Mouse (Mus musculus) lung, embryonic 14.5 days (tissue): ENCODE measurements at regions not wholly inside any gene's neighbourhood (a gene's known extent, or its start where the extent isn't known, plus 50 kb on each side); places are given as distances from the start of the nearest gene placed in this dataset.

Source experiments
- ATAC-seq: fragments of 200-750 bp; cut with Nextera tagmentation; 2 replicates; pipeline ENCODE4 v1.8.0; 2017; ENCODE audit warnings: mild to moderate bottlenecking, moderate TSS enrichment, moderate library complexity; ENCODE audit not compliant: insufficient read depth
- DNase-seq: peaks from one replicate; pipeline ENCODE4 v3.0.0-alpha.2; 2015
- H3K27ac ChIP-seq: fragments of 300-500 bp; sonication (generic); 2 replicates; pipeline ENCODE4 v1.5.1; 2014; ENCODE audit warnings: low read depth, mild to moderate bottlenecking, moderate library complexity
- H3K27me3 ChIP-seq: fragments of 300-500 bp; sonication (generic); 2 replicates; pipeline ENCODE4 v1.6.1; 2014; ENCODE audit warnings: low read length, control low read depth; ENCODE audit not compliant: insufficient read depth
- H3K36me3 ChIP-seq: fragments of 300-500 bp; sonication (generic); 2 replicates; pipeline ENCODE4 v1.6.1; 2014; ENCODE audit warnings: control low read depth; ENCODE audit not compliant: insufficient read depth
- H3K4me1 ChIP-seq: fragments of 300-500 bp; sonication (generic); 2 replicates; pipeline ENCODE4 v1.6.1; 2014; ENCODE audit warnings: antibody characterized with exemption, control low read depth; ENCODE audit not compliant: insufficient read depth
- H3K4me2 ChIP-seq: fragments of 300-500 bp; sonication (generic); 2 replicates; pipeline ENCODE4 v1.6.1; 2014; ENCODE audit warnings: mild to moderate bottlenecking
- H3K4me3 ChIP-seq: fragments of 300-500 bp; sonication (generic); 2 replicates; pipeline ENCODE4 v1.5.1; 2014; ENCODE audit warnings: low read depth, low read length
- H3K9ac ChIP-seq: fragments of 300-500 bp; sonication (generic); 2 replicates; pipeline ENCODE4 v1.6.1; 2014
- H3K9me3 ChIP-seq: fragments of 300-500 bp; sonication (generic); 2 replicates; pipeline ENCODE4 v1.6.1; 2016; ENCODE audit warnings: low read depth, low read length, control low read depth
- CTCF ChIP-seq: IDR thresholded peaks from 2 replicates; pipeline ENCODE4 v1.5.1; 2016; ENCODE audit warnings: antibody characterized with exemption, low read depth
- WGBS: fragments of 180-500 bp; shearing (Covaris S2); extraction: QIAGEN DNeasy Blood & Tissue Kit; methylation state at CpG from one replicate; pipeline ENCODE4 v1.1.7; 2014; 5-methylcytosine and 5-hydroxymethylcytosine counted together

- DNase-seq = no peak
- H3K27me3 ChIP-seq = no peaks in the 10 kb centered on the region
- no peak overlapping the region for H3K4me2 ChIP-seq
- no peak for ATAC-seq
- no peaks in the 10 kb centered on the region for H3K4me1 ChIP-seq
- H3K9ac ChIP-seq = no peak overlapping the region
- H3K36me3 ChIP-seq = no peaks in the 10 kb centered on the region
- WGBS = 80% methylated on average over 8 of the region's 8 CpGs
- H3K9me3 ChIP-seq = no peaks in the 10 kb centered on the region
- H3K27ac ChIP-seq = no peak overlapping the region
- no peak for TF ChIP-seq CTCF
- no peak overlapping the region for H3K4me3 ChIP-seq
These were observed 938.5 kb upstream of the Zeb2 start for GRCm38 (mm10) chr2:46055729-46056128.

GRCm38 (mm10) chr2:46054902-46055301 lies 937.7 kb upstream of the Zeb2 start:
- WGBS = 67% methylated on average over 7 of the region's 7 CpGs
- no peaks in the 10 kb centered on the region for H3K27me3 ChIP-seq
- H3K4me3 ChIP-seq = no peak overlapping the region
- ATAC-seq = no peak
- no peak for TF ChIP-seq CTCF
- DNase-seq = no peak
- H3K36me3 ChIP-seq = no peaks in the 10 kb centered on the region
- H3K9me3 ChIP-seq = no peaks in the 10 kb centered on the region
- H3K4me1 ChIP-seq = no peaks in the 10 kb centered on the region
- no peak overlapping the region for H3K9ac ChIP-seq
- H3K27ac ChIP-seq = no peak overlapping the region
- H3K4me2 ChIP-seq = no peak overlapping the region

GRCm38 (mm10) chr2:46021854-46022253 lies 904.7 kb upstream of the Zeb2 start:
- no peaks in the 10 kb centered on the region for H3K36me3 ChIP-seq
- no peak overlapping the region for H3K4me3 ChIP-seq
- ATAC-seq (no peak), DNase-seq (peak; percentile 41)
- H3K9ac ChIP-seq = no peak overlapping the region
- H3K27ac ChIP-seq = no peak overlapping the region
- H3K9me3 ChIP-seq = no peaks in the 10 kb centered on the region
- no peaks in the 10 kb centered on the region for H3K4me1 ChIP-seq
- no peak overlapping the region for H3K4me2 ChIP-seq
- no peaks in the 10 kb centered on the region for H3K27me3 ChIP-seq
- WGBS = 82% methylated on average over 1 of the region's 1 CpGs
- no peak for TF ChIP-seq CTCF

GRCm38 (mm10) chr2:46013771-46014269 lies 896.6 kb upstream of the Zeb2 start:
- no peak overlapping the region for H3K4me2 ChIP-seq
- 62% methylated on average over 3 of the region's 3 CpGs for WGBS
- ATAC-seq = no peak
- H3K27me3 ChIP-seq = no peaks in the 10 kb centered on the region
- no peak for TF ChIP-seq CTCF
- H3K4me3 ChIP-seq = no peak overlapping the region
- H3K9ac ChIP-seq = no peak overlapping the region
- no peaks in the 10 kb centered on the region for H3K36me3 ChIP-seq
- no peaks in the 10 kb centered on the region for H3K9me3 ChIP-seq
- DNase-seq = no peak
- H3K27ac ChIP-seq = no peak overlapping the region
- no peaks in the 10 kb centered on the region for H3K4me1 ChIP-seq

- 0 out of 2 replicates have a peak, but pooled peaks have one; percentile 19 for TF ChIP-seq CTCF
- Histone ChIP-seq H3K27ac (no peak overlapping the region), H3K4me2 (no peak overlapping the region), H3K9me3 (no peaks in the 10 kb centered on the region), H3K9ac (no peak overlapping the region), H3K4me1 (no peaks in the 10 kb centered on the region), H3K27me3 (no peaks in the 10 kb centered on the region), H3K4me3 (no peak overlapping the region), H3K36me3 (no peaks in the 10 kb centered on the region)
- DNase-seq = no peak
- ATAC-seq = no peak
- 85% methylated on average over 1 of the region's 1 CpGs for WGBS
These were observed 895.5 kb upstream of the Zeb2 start for GRCm38 (mm10) chr2:46012716-46013115.

GRCm38 (mm10) chr2:45975157-45975556 lies 858.0 kb upstream of the Zeb2 start:
- Histone ChIP-seq H3K9me3 (no peaks in the 10 kb centered on the region), H3K4me2 (no peak overlapping the region), H3K27me3 (no peaks in the 10 kb centered on the region), H3K36me3 (no peaks in the 10 kb centered on the region), H3K9ac (no peak overlapping the region), H3K4me1 (no peaks in the 10 kb centered on the region), H3K27ac (no peak overlapping the region), H3K4me3 (no peak overlapping the region)
- no peak for DNase-seq
- no peak for ATAC-seq
- TF ChIP-seq CTCF = no peak

GRCm38 (mm10) chr2:45968635-45969034 lies 851.4 kb upstream of the Zeb2 start:
- no peak overlapping the region for H3K4me3 ChIP-seq
- H3K9me3 ChIP-seq = no peaks in the 10 kb centered on the region
- no peak for ATAC-seq
- 83% methylated on average over 5 of the region's 5 CpGs for WGBS
- H3K27me3 ChIP-seq = no peaks in the 10 kb centered on the region
- H3K9ac ChIP-seq = no peak overlapping the region
- H3K27ac ChIP-seq = no peak overlapping the region
- no peak for DNase-seq
- TF ChIP-seq CTCF = no peak
- no peaks in the 10 kb centered on the region for H3K36me3 ChIP-seq
- no peak overlapping the region for H3K4me2 ChIP-seq
- no peaks in the 10 kb centered on the region for H3K4me1 ChIP-seq

- H3K4me2 ChIP-seq = no peak overlapping the region
- H3K36me3 ChIP-seq = no peaks in the 10 kb centered on the region
- no peaks in the 10 kb centered on the region for H3K4me1 ChIP-seq
- H3K27me3 ChIP-seq = no peaks in the 10 kb centered on the region
- H3K9ac ChIP-seq = no peak overlapping the region
- no peaks in the 10 kb centered on the region for H3K9me3 ChIP-seq
- WGBS = 68% methylated on average over 4 of the region's 4 CpGs
- no peak overlapping the region for H3K27ac ChIP-seq
- ATAC-seq (no peak), DNase-seq (no peak)
- no peak overlapping the region for H3K4me3 ChIP-seq
- no peak for TF ChIP-seq CTCF
These were observed 839.7 kb upstream of the Zeb2 start for GRCm38 (mm10) chr2:45956792-45957330.
